Mouse (Mus musculus) v-Abl transformed pro-B cells (cell line): Measurements from ENCODE around the gene Bpifa1.

Experiments
- in situ Hi-C, 2 experiments: fragments of 400-800 bp; cut with MboI; formaldehyde crosslinking; loops; one replicate each; pipeline ENCODE4 v1.15.1; 2025; ENCODE audit not compliant: unreplicated experiment in 2 of 2

The Bpifa1 gene

GRCm38 (mm10) chr2:154197036-154197435 is 54.4 kb downstream of the Bpifa1 start:
- in situ Hi-C loops, result no loop called here
